Mouse (Mus musculus): ENCODE results near the gene Fam117a.

- TF ChIP-seq CTCF (IDR thresholded peaks at IDR 0.05 in 2 of 3, conservative IDR thresholded peaks at IDR 0.05 in 1 of 3; ENCODE audit: control insufficient read depth in 1 of 3, insufficient read depth in 1 of 3, low read depth in 2 of 3, low read length in 3 of 3, poor library complexity in 1 of 3, severe bottlenecking in 1 of 3) (no peak), POLR2A (IDR thresholded peaks at IDR 0.05; ENCODE audit: control insufficient read depth in 1 of 2, insufficient read depth in 1 of 2, low read depth in 1 of 2, low read length in 2 of 2, poor library complexity in 1 of 2) (peak; percentile 89 to 94; a peak in 3 of 4 replicates), GATA1 (IDR thresholded peaks at IDR 0.05; ENCODE audit: low read depth, low read length) (no peak; the same call in 1 of the 2 replicates), EP300 (IDR thresholded peaks at IDR 0.05; ENCODE audit: low read depth in 1 of 2, low read length in 2 of 2) (peak in 1 of 2 experiments; percentile 49; a peak in 1 of 4 replicates), SMC3 (IDR thresholded peaks at IDR 0.05; ENCODE audit: low read depth, low read length) (no peak), POLR2AphosphoS5 (IDR thresholded peaks at IDR 0.05; ENCODE audit: borderline replicate concordance, low read depth, low read length) (no peak), USF1 (IDR thresholded peaks at IDR 0.05; ENCODE audit: low read depth, low read length) (peak; percentile 98), ZC3H11A (IDR thresholded peaks at IDR 0.05; ENCODE audit: low read depth, low read length) (no peak), CHD2 (IDR thresholded peaks at IDR 0.05; ENCODE audit: low read length) (peak; percentile 53), GABPA (IDR thresholded peaks at IDR 0.05; ENCODE audit: low read depth, low read length) (peak; percentile 50; the same call in 1 of the 2 replicates), CHD1 (IDR thresholded peaks at IDR 0.05; ENCODE audit: low read depth, low read length) (0 out of 2 replicates have a peak, but pooled peaks have one; percentile 23), JUND (IDR thresholded peaks at IDR 0.05; ENCODE audit: low read depth, low read length) (no peak)
Measured at GRCm38 (mm10) chr11:95310007-95310647, 26.7 kb upstream of the Fam117a start, which contains the start of gene Kat7.
